Comparison of ENCODE assay signal across 21 mouse cellular contexts in genomic region chr2:155987131-155987530, GRCm38 (mm10). TPM values are rescaled to one million over a fixed set of nuclear protein-coding genes. Genes with fewer than 3 reads are reported as not detected.
"Had no signal": no experiment of that assay in that cellular context is flagged by ENCODE, and none has a peak within 500 bp of the region (broad histone marks: within the 10 kb centered on the region; RNA-seq: fewer than 3 reads in every experiment).

No protein-coding gene starts in this region.

- H3K4me3 ChIP-seq: limb, embryonic 12.5 days; lung, embryonic 15.5 days; megakaryocyte, embryonic 14.5 days; midbrain, embryonic 15.5 days; neural tube, embryonic 12.5 days had no signal

- ATAC-seq: intestine, postnatal 0 days; midbrain, embryonic 15.5 days had no signal

- H3K4me1 ChIP-seq: limb, embryonic 12.5 days; lung, embryonic 15.5 days; midbrain, embryonic 15.5 days; neural tube, embryonic 12.5 days had no signal

- H3K4me2 ChIP-seq: limb, embryonic 12.5 days; lung, embryonic 15.5 days; midbrain, embryonic 11.5 days; midbrain, embryonic 15.5 days; neural tube, embryonic 12.5 days had no signal

- DNase-seq: kidney, adult 8-10 months; kidney, postnatal 36 days; layer of hippocampus, adult 9-11 months; lung, postnatal 14 days; retina, postnatal 1 day; right cerebral cortex, postnatal 14 days had no signal

- H3K27ac ChIP-seq: kidney, postnatal 0 days; limb, embryonic 12.5 days; lung, embryonic 15.5 days; macrophage; midbrain, embryonic 15.5 days; neural tube, embryonic 12.5 days; stomach, postnatal 0 days had no signal

- H3K9ac ChIP-seq: limb, embryonic 12.5 days; lung, embryonic 15.5 days; midbrain, embryonic 15.5 days; neural tube, embryonic 12.5 days had no signal

- H3K9me3 ChIP-seq: limb, embryonic 12.5 days; lung, embryonic 15.5 days; megakaryocyte, embryonic 14.5 days; midbrain, embryonic 15.5 days; neural tube, embryonic 12.5 days had no signal

- H3K27me3 ChIP-seq: limb, embryonic 12.5 days; lung, embryonic 15.5 days; megakaryocyte, embryonic 14.5 days; midbrain, embryonic 15.5 days; neural tube, embryonic 12.5 days had no signal

RNA-seq across cellular contexts. Expression of gene 6430550D23Rik, which starts 20.6 kb away (rescaled TPM):
- total RNA-seq: monocyte, adult 5-6 weeks had no signal

RNA-seq across cellular contexts. Expression of gene Gdf5, which starts 42.0 kb away (rescaled TPM):
- total RNA-seq: liver, adult 2 months; monocyte, adult 5-6 weeks had no signal
- polyA plus RNA-seq: liver, adult 2 months; macrophage; small intestine, adult 2 months had no signal

RNA-seq across cellular contexts. Expression of gene Gm15557, which starts 46.6 kb away (rescaled TPM):
- total RNA-seq: layer of hippocampus, adult 18-20 months; left cerebral cortex, postnatal 36 days; liver, adult 2 months; monocyte, adult 5-6 weeks had no signal
- polyA plus RNA-seq: intestine, postnatal 0 days; kidney, postnatal 0 days; liver, adult 2 months; lung, embryonic 15.5 days; macrophage; midbrain, embryonic 11.5 days; midbrain, embryonic 15.5 days; neural tube, embryonic 12.5 days; small intestine, adult 2 months; stomach, postnatal 0 days had no signal
